Mouse (Mus musculus) frontal cortex, adult 2 months (tissue): ENCODE measurements around the gene Ccn5. TPM values are rescaled to one million over a fixed set of nuclear protein-coding genes. Genes with fewer than 3 reads are reported as not detected.

Source experiments
- DNase-seq, 2 experiments: peaks; one replicate each; pipeline ENCODE4 v3.0.0; 2022; ENCODE audit warnings: low spot score in 1 of 2; ENCODE audit errors: extremely low spot score in 1 of 2
- polyA plus RNA-seq: library from polyadenylated mRNA; depleted of rRNA; stranded (reverse); fragments of >200 nt; gene quantifications from 2 replicates; pipeline ENCODE4 v1.2.3, GENCODE M21; 2012; rRNA removed

Gene Ccn5
- polyA plus RNA-seq = 0.14 and 0.15 TPM in 2 replicates

DNA sequence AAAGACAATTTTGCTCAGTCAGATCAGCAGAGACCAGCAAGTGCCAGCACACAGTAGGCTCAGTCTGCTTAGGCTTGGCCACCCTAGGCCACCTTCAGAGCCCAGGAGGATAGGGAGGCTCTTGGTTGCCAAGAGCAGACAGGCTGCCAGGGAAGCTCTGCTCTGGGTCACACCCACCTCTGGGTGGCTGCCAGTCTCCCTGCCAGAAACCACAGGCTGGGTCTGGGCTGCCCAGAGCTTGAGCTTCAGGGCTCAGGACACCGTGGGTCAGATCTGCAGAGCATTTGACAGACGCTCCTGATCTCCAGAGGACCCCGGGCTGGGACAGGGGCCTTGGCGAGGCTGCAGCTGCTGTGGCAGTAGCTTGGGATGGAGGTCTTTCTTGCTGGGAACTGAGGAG lies at the start of gene Ccn5:
Gene Ccn5, plus strand, starts transcription at position 255 of the 400 bp plus-strand sequence.
- DNase-seq = peak in 1 of 2 experiments; percentile 12

DNA sequence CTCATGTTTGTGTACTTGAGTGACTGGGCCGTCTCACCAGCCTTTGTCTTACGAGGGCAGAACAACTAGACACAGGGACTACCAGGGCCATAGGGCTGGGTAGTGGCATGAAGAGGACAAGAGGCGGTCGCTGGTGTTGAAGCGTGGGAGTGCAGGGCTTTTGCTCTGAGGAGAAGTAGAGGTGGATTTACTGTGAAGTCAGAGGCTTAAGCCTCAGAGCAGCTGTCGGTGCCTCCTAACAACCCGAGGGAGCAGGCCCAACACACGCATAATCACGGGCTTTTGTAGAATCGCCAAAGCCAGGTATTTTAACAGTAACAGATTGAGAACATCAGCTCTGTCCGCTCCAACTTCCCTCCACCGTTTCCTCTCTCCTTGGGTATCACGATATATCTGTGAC lies 44.0 kb upstream of the Ccn5 start:
- no peak for DNase-seq

- DNase-seq = no peak
Observed at GRCm38 (mm10) chr2:163777061-163777460, 43.6 kb upstream of the Ccn5 start.

- DNase-seq = no peak
Observed at GRCm38 (mm10) chr2:163778896-163779295, 41.8 kb upstream of the Ccn5 start.

DNA sequence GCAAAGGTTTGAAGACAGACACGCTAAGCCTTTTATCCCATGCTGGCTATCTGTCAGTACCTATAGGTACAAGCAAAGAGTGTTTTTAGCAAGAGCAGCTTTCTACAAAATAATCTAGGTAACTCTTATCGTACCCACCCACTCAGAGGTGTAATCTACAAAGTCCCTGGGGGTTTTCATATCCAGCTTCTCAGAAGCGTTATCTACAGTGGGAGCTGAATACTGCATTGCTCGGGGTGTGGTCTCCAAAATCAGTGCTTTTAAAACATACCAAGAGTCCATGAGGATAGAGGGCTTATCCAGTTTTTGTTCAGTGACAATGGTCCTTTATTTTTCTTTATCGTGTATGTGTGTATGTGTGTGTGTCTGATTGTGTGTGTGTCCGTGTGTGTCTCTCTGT lies 37.3 kb upstream of the Ccn5 start:
- DNase-seq = no peak

- no peak for DNase-seq
Observed at GRCm38 (mm10) chr2:163783901-163784300, 36.8 kb upstream of the Ccn5 start.

GRCm38 (mm10) chr2:163787086-163787485 lies 33.6 kb upstream of the Ccn5 start:
- DNase-seq = no peak

- peak; percentile 7 to 70 for DNase-seq
Observed at GRCm38 (mm10) chr2:163787709-163788108, 33.0 kb upstream of the Ccn5 start.

- peak; percentile 44 to 84 for DNase-seq
Observed at GRCm38 (mm10) chr2:163788484-163788883, 32.2 kb upstream of the Ccn5 start.

- no peak for DNase-seq
Observed at GRCm38 (mm10) chr2:163798411-163798810, 22.2 kb upstream of the Ccn5 start.

- no peak for DNase-seq
Observed at GRCm38 (mm10) chr2:163800832-163801231, 19.8 kb upstream of the Ccn5 start.

DNA sequence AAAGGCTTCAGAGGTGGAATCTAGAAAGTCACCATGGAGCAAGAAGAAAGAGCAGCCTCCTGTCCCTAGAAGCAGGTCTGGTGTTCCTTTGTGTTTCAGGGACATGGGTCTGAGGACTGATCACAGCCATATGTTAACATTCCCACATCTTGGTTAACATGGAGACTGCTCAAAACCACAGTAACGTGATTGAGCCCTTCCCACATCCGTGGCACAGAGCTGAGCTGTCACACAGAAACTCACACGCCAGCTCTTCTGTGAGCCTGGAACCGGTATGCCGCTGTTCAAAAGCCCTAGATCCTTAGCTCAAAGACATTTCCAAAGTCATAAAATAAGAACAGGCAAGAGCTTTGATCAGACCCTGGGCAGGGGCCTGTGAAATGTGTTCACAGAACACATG lies 19.3 kb upstream of the Ccn5 start:
- DNase-seq = no peak

GRCm38 (mm10) chr2:163803838-163804237 lies 16.8 kb upstream of the Ccn5 start:
- no peak for DNase-seq

DNA sequence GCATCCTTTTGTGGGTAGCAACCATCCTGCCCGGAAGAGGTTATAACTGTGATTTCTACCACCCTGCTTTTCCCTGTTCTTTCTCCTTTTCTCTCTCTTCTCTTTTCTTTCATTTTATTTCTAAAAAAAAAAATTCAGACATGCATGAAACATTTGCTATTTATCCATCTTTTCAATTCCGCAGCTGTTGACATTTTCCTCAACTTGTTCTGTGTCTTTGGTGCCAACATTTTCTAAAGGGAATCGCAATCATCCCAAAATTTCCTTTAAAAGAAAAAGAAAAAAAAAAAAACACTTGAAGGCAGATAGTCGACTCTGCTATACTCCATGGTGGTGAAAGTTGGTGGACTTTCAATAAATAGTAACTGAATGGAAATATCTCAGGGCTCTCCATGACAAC lies 11.5 kb upstream of the Ccn5 start:
- DNase-seq = no peak

DNA sequence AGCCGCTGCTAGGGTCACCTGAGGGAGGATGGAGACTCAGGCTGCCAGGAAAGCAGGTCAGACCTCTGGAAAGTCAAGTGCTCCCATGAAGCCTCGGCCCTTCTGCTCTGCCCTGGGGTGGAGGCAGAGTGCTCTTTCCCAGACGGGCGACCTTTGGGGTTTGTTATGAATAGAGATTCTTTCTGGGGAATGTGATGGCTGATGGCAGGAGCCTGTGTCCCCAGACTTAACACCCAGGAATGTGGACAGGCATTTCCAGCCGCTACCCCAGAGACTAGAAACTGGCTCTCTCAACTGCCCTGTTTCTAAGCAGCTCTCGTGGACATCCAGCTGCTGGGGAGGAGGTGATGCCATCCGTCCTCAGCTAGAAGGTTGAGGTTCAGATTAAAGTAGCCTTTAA lies 11.0 kb upstream of the Ccn5 start:
- no peak for DNase-seq

- DNase-seq = no peak
Observed at GRCm38 (mm10) chr2:163813077-163813476, 7.6 kb upstream of the Ccn5 start.

DNA sequence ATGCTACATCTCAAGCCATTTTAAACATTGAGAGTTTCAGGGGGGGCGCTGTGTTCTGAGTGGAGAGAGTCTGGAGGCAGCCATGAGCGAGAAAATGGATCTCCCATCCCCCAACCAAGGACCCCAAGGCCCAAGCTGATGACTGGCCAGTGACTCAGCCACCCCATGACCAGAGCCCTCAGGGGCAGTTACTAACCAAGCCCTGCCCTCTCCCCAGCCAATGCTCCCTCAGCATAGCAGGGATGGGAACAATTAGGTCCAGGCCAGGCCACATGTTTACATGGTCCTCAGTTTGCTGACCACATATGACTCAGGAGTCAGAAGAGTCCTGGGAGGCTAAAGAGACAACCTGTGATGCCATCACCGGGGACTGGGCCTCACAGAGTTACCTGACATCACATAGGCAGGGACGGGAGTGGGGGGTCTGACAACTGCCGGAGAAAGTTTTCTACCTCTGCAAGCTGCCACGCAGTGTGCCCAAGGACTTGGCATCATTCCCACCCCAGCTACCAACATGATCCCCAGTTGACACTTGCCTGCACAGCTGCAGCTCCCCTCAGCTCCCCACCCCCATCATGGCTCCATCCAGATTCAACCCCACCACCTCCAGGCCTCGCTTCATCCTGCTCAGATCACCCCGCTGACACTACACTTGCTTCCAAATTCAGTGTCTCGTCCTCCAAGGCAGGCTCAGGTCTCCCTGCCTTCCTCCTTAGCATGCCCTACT lies 5.8 kb upstream of the Ccn5 start:
- DNase-seq = no peak

DNA sequence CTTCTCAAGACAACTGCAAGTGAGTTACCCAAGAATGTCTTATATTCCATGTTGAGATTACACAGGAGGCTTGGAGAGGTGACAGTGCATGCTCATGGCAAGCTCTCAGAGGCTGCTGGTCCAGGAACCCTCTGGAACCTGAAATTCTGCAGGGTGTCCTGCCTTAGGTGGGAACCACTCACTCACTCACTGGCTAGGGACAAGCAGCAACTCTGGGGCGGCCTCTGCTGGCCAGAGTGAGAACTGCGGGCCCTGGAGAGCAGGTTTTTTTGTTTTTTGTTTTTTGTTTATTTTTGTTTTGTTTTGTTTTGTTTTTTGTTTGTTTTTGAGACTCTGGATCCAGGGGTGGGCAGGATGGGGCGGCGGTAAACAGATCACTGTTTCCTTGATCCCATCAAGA lies 2.6 kb downstream of the Ccn5 start:
- DNase-seq = peak in 1 of 2 experiments; percentile 53

GRCm38 (mm10) chr2:163823771-163824170 lies 3.1 kb downstream of the Ccn5 start:
- DNase-seq = no peak

DNA sequence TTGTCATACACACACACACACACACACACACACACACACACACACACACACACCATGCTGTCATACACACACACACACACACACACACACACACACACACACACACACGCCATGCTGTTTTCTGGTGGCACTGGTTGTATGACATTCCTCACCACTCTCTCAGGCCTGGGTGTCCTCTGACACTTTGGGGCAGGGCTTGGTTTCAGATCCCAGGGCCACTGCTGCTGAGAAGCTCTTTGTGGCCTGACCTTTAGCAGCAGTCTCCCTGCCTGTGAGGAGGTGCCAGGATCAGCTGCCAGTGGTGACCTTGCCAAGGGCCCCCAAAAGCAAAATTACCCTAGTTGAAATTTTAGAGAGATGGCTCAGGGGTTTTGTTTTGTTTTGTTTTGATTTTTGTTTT lies 5.2 kb downstream of the Ccn5 start:
- no peak for DNase-seq

GRCm38 (mm10) chr2:163826494-163826893 lies 5.8 kb downstream of the Ccn5 start:
- DNase-seq = no peak

GRCm38 (mm10) chr2:163831163-163831562 lies 10.5 kb downstream of the Ccn5 start:
- no peak for DNase-seq

GRCm38 (mm10) chr2:163838043-163838442 lies 17.4 kb downstream of the Ccn5 start:
- peak; percentile 49 to 94 for DNase-seq
